Mouse (Mus musculus) kidney, adult 2 months (tissue): ENCODE data around the gene Cd244a. TPM values are rescaled to one million over a fixed set of nuclear protein-coding genes. Genes with fewer than 3 reads are reported as not detected.
A peak's percentile ranks its signal among the peaks of the same experiment; 100 is the strongest.

Source experiments
- DNase-seq: peaks from one replicate; pipeline ENCODE4 v3.0.0; 2021
- H3K27ac ChIP-seq: fragments of 200-500 bp; 2 replicates; pipeline ENCODE4 v1.5.1; 2012; ENCODE audit warnings: low read depth, low read length, control low read depth, inconsistent platforms; ENCODE audit not compliant: insufficient read depth
- H3K27me3 ChIP-seq: fragments of 200-500 bp; replicated peaks from 2 replicates; pipeline ENCODE4 v1.6.1; 2012; ENCODE audit warnings: mild to moderate bottlenecking, moderate library complexity, low read length, inconsistent platforms; ENCODE audit not compliant: control insufficient read depth, insufficient read depth
- H3K36me3 ChIP-seq: fragments of 200-500 bp; 2 replicates; pipeline ENCODE4 v1.6.1; 2012; ENCODE audit warnings: mild to moderate bottlenecking, moderate library complexity, low read length, inconsistent platforms; ENCODE audit not compliant: control insufficient read depth, insufficient read depth
- H3K4me1 ChIP-seq: fragments of 200-500 bp; 2 replicates; pipeline ENCODE4 v1.6.1; 2011; ENCODE audit warnings: low read length; ENCODE audit not compliant: control insufficient read depth, insufficient read depth
- H3K4me3 ChIP-seq: fragments of 200-500 bp; 2 replicates; pipeline ENCODE4 v1.5.1; 2011; ENCODE audit warnings: mild to moderate bottlenecking, low read depth, low read length, control low read depth; ENCODE audit not compliant: insufficient read depth
- CTCF ChIP-seq: fragments of 200-500 bp; conservative IDR thresholded peaks from 2 replicates; pipeline ENCODE4 v1.5.1; 2011; ENCODE audit warnings: low read depth, mild to moderate bottlenecking, control low read depth, low read length, moderate library complexity, mixed read lengths; ENCODE audit not compliant: insufficient read depth, insufficient read length
- POLR2A ChIP-seq: fragments of 200-500 bp; IDR thresholded peaks from one replicate; pipeline ENCODE4 v1.6.1; 2011; ENCODE audit warnings: low read depth, low read length, control low read depth
- WGBS: fragments of 180-500 bp; shearing (Covaris S2); methylation state at CpG from one replicate; pipeline ENCODE4 v1.1.7; 2018; 5-methylcytosine and 5-hydroxymethylcytosine counted together
- polyA plus RNA-seq: library from polyadenylated mRNA; depleted of rRNA; stranded (reverse); fragments of >200 nt; gene quantifications from 2 replicates; pipeline ENCODE4 v1.2.3, GENCODE M21; 2012; rRNA removed

Gene Cd244a
- polyA plus RNA-seq = 0.11 and 0.53 TPM in 2 replicates

- H3K36me3 ChIP-seq = no peaks in the 10 kb centered on the region
- no peak within 1 kb of the TSS for H3K4me3 ChIP-seq
- peak; percentile 12 for DNase-seq
- H3K4me1 ChIP-seq = no peaks in the 10 kb centered on the region
- no peaks in the 10 kb centered on the region for H3K27me3 ChIP-seq
- H3K27ac ChIP-seq = no peak within 1 kb of the TSS
- 72% methylated on average over 4 of the region's 4 CpGs for WGBS
- no peak for TF ChIP-seq CTCF
- no peak for TF ChIP-seq POLR2A
Observed at GRCm38 (mm10) chr1:171558898-171559297, at the start of gene Cd244a. Gene Cd244a, plus strand, starts transcription at chr1:171559193.

GRCm38 (mm10) chr1:171513234-171513633 is 45.8 kb upstream of the Cd244a start:
- WGBS = 87% methylated on average over 2 of the region's 2 CpGs
- H3K4me3 ChIP-seq = no peak overlapping the region
- no peak overlapping the region for H3K27ac ChIP-seq
- no peak for DNase-seq
- H3K27me3 ChIP-seq = no peaks in the 10 kb centered on the region
- H3K36me3 ChIP-seq = no peaks in the 10 kb centered on the region
- TF ChIP-seq POLR2A (no peak), CTCF (0 out of 2 replicates have a peak, but pooled peaks have one; percentile 22)
- no peaks in the 10 kb centered on the region for H3K4me1 ChIP-seq

GRCm38 (mm10) chr1:171513760-171514159 is 45.2 kb upstream of the Cd244a start:
- TF ChIP-seq POLR2A = no peak
- no peak for TF ChIP-seq CTCF
- H3K4me1 ChIP-seq = no peaks in the 10 kb centered on the region
- WGBS = 80% methylated on average over 1 of the region's 1 CpGs

GRCm38 (mm10) chr1:171515039-171515438 is 44.0 kb upstream of the Cd244a start:
- Histone ChIP-seq H3K27me3 (no peaks in the 10 kb centered on the region), H3K36me3 (no peaks in the 10 kb centered on the region), H3K4me3 (no peak overlapping the region), H3K27ac (no peak overlapping the region), H3K4me1 (no peaks in the 10 kb centered on the region)
- WGBS = 31% methylated on average over 1 of the region's 1 CpGs
- DNase-seq = no peak
- TF ChIP-seq POLR2A (no peak), CTCF (0 out of 2 replicates have a peak, but pooled peaks have one; percentile 28)

More at GRCm38 (mm10) chr1:171513760-171514159, 45.2 kb upstream of the Cd244a start:
- no peak for DNase-seq
- Histone ChIP-seq H3K4me3 (no peak overlapping the region), H3K27ac (no peak overlapping the region), H3K36me3 (no peaks in the 10 kb centered on the region), H3K27me3 (no peaks in the 10 kb centered on the region)

GRCm38 (mm10) chr1:171515557-171515956 is 43.4 kb upstream of the Cd244a start:
- Histone ChIP-seq H3K4me1 (no peaks in the 10 kb centered on the region), H3K27ac (no peak overlapping the region), H3K4me3 (no peak overlapping the region), H3K27me3 (no peaks in the 10 kb centered on the region), H3K36me3 (no peaks in the 10 kb centered on the region)
- WGBS = 84% methylated on average over 4 of the region's 4 CpGs
- TF ChIP-seq POLR2A (no peak), CTCF (no peak)
- no peak for DNase-seq

- Histone ChIP-seq H3K27ac (no peak overlapping the region), H3K4me3 (no peak overlapping the region), H3K27me3 (no peaks in the 10 kb centered on the region; the same call in 1 of the 2 replicates), H3K4me1 (no peaks in the 10 kb centered on the region), H3K36me3 (no peaks in the 10 kb centered on the region)
- TF ChIP-seq CTCF = no peak
- no peak for TF ChIP-seq POLR2A
- no peak for DNase-seq
- WGBS = 89% methylated on average over 4 of the region's 4 CpGs
Observed at GRCm38 (mm10) chr1:171531367-171531766, 27.6 kb upstream of the Cd244a start.

- TF ChIP-seq POLR2A (no peak), CTCF (peak; percentile 41; the same call in 1 of the 2 replicates)
- WGBS = 64% methylated on average over 2 of the region's 2 CpGs
- H3K4me3 ChIP-seq = no peak overlapping the region
- no peak for DNase-seq
- no peaks in the 10 kb centered on the region for H3K36me3 ChIP-seq
- H3K27ac ChIP-seq = no peak overlapping the region
- H3K4me1 ChIP-seq = no peaks in the 10 kb centered on the region
- H3K27me3 ChIP-seq = no peaks in the 10 kb centered on the region; the same call in 1 of the 2 replicates
Observed at GRCm38 (mm10) chr1:171532830-171533229, 26.2 kb upstream of the Cd244a start.

- Histone ChIP-seq H3K4me1 (no peaks in the 10 kb centered on the region), H3K27me3 (no peaks in the 10 kb centered on the region; the same call in 1 of the 2 replicates), H3K4me3 (no peak overlapping the region), H3K36me3 (no peaks in the 10 kb centered on the region), H3K27ac (no peak overlapping the region)
- TF ChIP-seq CTCF (no peak), POLR2A (no peak)
- DNase-seq = no peak
Observed at GRCm38 (mm10) chr1:171534557-171534956, 24.4 kb upstream of the Cd244a start.
